36 mouse cellular contexts compared by ENCODE assay signal in genomic region chr7:63932461-63932860, GRCm38 (mm10). TPM values are rescaled to one million over a fixed set of nuclear protein-coding genes. Genes with fewer than 3 reads are reported as not detected.
DNase-seq lines count a peak whose midpoint lies in the region; ATAC-seq and TF ChIP-seq lines count a peak whose summit lies in the region.
"Had no signal": no experiment of that assay in that cellular context is flagged by ENCODE, and none has a peak within 500 bp of the region (broad histone marks: within the 10 kb centered on the region; RNA-seq: fewer than 3 reads in every experiment).

No protein-coding gene starts in this region.

- H3K27me3 ChIP-seq in heart, adult 2 months (ENCODE audit: control insufficient read depth, insufficient read depth, low read length) = no peaks in the 10 kb centered on the region
- H3K27me3 ChIP-seq in liver, embryonic 12.5 days (replicated peaks) = no peaks in the 10 kb centered on the region
- H3K27me3 ChIP-seq in liver, postnatal 0 days (ENCODE audit: insufficient read depth, low read length) = no peaks in the 10 kb centered on the region
- H3K27me3 ChIP-seq: embryonic facial prominence, embryonic 12.5 days; forebrain, embryonic 13.5 days; heart, embryonic 15.5 days; hindbrain, embryonic 13.5 days; limb, embryonic 13.5 days; neural tube, embryonic 12.5 days had no signal

- peak in 1 of 2 experiments; percentile 19 for DNase-seq in heart, adult 2 months
- no peak for DNase-seq in heart, postnatal 4 days
- DNase-seq in liver, postnatal 0 days = no peak
- DNase-seq in left cerebral cortex, adult 11 months (ENCODE audit: low spot score) = no peak
- DNase-seq: adrenal gland, adult 8-10 months; cerebellum, adult 9-11 months; embryo, embryonic 11 days; gastrocnemius, postnatal 10 days; heart, postnatal 36 days; kidney, adult 9 months; kidney, postnatal 10 days; lung, embryonic 14.5 days; lung, postnatal 14 days; right cerebral cortex, adult 18-20 months; thymus, adult 2 months; thymus, postnatal 36 days had no signal

- no peak for TF ChIP-seq EP300 in heart, adult 2 months (IDR thresholded peaks at IDR 0.05; ENCODE audit: insufficient read depth, low read depth, low read length)
- no peak for TF ChIP-seq EP300 in liver, postnatal 0 days (IDR thresholded peaks at IDR 0.05; ENCODE audit: low read depth)

- H3K9me3 ChIP-seq in liver, embryonic 12.5 days (replicated peaks) = no peaks in the 10 kb centered on the region
- no peaks in the 10 kb centered on the region for H3K9me3 ChIP-seq in liver, postnatal 0 days (ENCODE audit: low read length)
- H3K9me3 ChIP-seq: embryonic facial prominence, embryonic 12.5 days; forebrain, embryonic 13.5 days; heart, embryonic 10.5 days; heart, embryonic 15.5 days; hindbrain, embryonic 13.5 days; limb, embryonic 13.5 days; neural tube, embryonic 12.5 days had no signal

- H3K79me2 ChIP-seq in heart, adult 2 months (replicated peaks; ENCODE audit: control insufficient read depth, insufficient read depth, low read length) = peaks cover 8% of the 10 kb centered on the region

- WGBS in heart, adult 2 months = 69% methylated on average over 3 of the region's 3 CpGs
- 52% methylated on average over 3 of the region's 3 CpGs for WGBS in liver, embryonic 12.5 days (ENCODE audit: insufficient replicate concordance)
- WGBS in liver, postnatal 0 days (ENCODE audit: insufficient replicate concordance) = 61% methylated on average over 3 of the region's 3 CpGs

- TF ChIP-seq POLR2A in heart, adult 2 months (IDR thresholded peaks at IDR 0.05; ENCODE audit: insufficient read depth, low read depth, low read length) = 0 out of 2 replicates have a peak, but pooled peaks have one; percentile 12

- H3K4me3 ChIP-seq in heart, adult 2 months = no peak overlapping the region
- no peak overlapping the region for H3K4me3 ChIP-seq in liver, embryonic 12.5 days
- H3K4me3 ChIP-seq in liver, postnatal 0 days (ENCODE audit: low read depth, low read length) = no peak overlapping the region
- H3K4me3 ChIP-seq: embryonic facial prominence, embryonic 12.5 days; forebrain, embryonic 13.5 days; heart, embryonic 10.5 days; heart, embryonic 15.5 days; hindbrain, embryonic 13.5 days; limb, embryonic 13.5 days; neural tube, embryonic 12.5 days had no signal

- H3K36me3 ChIP-seq in heart, adult 2 months (ENCODE audit: control insufficient read depth, insufficient read depth, low read length) = peaks cover 24% of the 10 kb centered on the region
- H3K36me3 ChIP-seq in liver, embryonic 12.5 days = no peaks in the 10 kb centered on the region
- no peaks in the 10 kb centered on the region; the same call in 1 of the 2 replicates for H3K36me3 ChIP-seq in liver, postnatal 0 days (replicated peaks; ENCODE audit: insufficient read depth, low read length)
- H3K36me3 ChIP-seq: embryonic facial prominence, embryonic 12.5 days; heart, embryonic 10.5 days; heart, embryonic 15.5 days; hindbrain, embryonic 13.5 days; limb, embryonic 13.5 days; neural tube, embryonic 12.5 days had no signal

- no peak overlapping the region for H3K27ac ChIP-seq in heart, adult 2 months
- peak overlapping the region; percentile 56; the same call in 1 of the 2 replicates for H3K27ac ChIP-seq in liver, embryonic 12.5 days
- H3K27ac ChIP-seq in liver, postnatal 0 days (ENCODE audit: low read depth) = no peak overlapping the region
- H3K27ac ChIP-seq: embryonic facial prominence, embryonic 12.5 days; forebrain, embryonic 13.5 days; heart, embryonic 10.5 days; heart, embryonic 15.5 days; hindbrain, embryonic 13.5 days; limb, embryonic 13.5 days; neural tube, embryonic 12.5 days had no signal

- peak; percentile 59 for ATAC-seq in erythroblast, adult 5-6 weeks (replicated peaks; ENCODE audit: low FRiP score, poor library complexity, severe bottlenecking)
- ATAC-seq in liver, embryonic 12.5 days = 0 out of 2 replicates have a peak, but pooled peaks have one; percentile 15
- no peak for ATAC-seq in liver, postnatal 0 days
- no peak for ATAC-seq in frontal cortex, adult (ENCODE audit: low TSS enrichment)
- ATAC-seq: forebrain, embryonic 13.5 days; intestine, embryonic 16.5 days; midbrain, embryonic 16.5 days had no signal

- peak overlapping the region; percentile 34 for H3K4me2 ChIP-seq in liver, embryonic 12.5 days
- peak overlapping the region; percentile 19; the same call in 1 of the 2 replicates for H3K4me2 ChIP-seq in liver, postnatal 0 days (ENCODE audit: low read depth, low read length)
- H3K4me2 ChIP-seq: embryonic facial prominence, embryonic 12.5 days; forebrain, embryonic 13.5 days; heart, embryonic 15.5 days; hindbrain, embryonic 13.5 days; limb, embryonic 13.5 days; lung, embryonic 14.5 days; midbrain, embryonic 11.5 days; neural tube, embryonic 12.5 days had no signal

- H3K4me1 ChIP-seq in heart, adult 2 months (ENCODE audit: control insufficient read depth, insufficient read depth, low read length) = peaks cover 31% of the 10 kb centered on the region
- peaks cover 93% of the 10 kb centered on the region for H3K4me1 ChIP-seq in liver, embryonic 12.5 days
- H3K4me1 ChIP-seq in liver, postnatal 0 days (ENCODE audit: insufficient read depth) = peaks cover 63% of the 10 kb centered on the region

- H3K9ac ChIP-seq in heart, adult 2 months (ENCODE audit: low read depth, low read length) = no peak overlapping the region
- no peak overlapping the region for H3K9ac ChIP-seq in liver, embryonic 12.5 days
- H3K9ac ChIP-seq in liver, postnatal 0 days (replicated peaks) = no peak overlapping the region
- H3K9ac ChIP-seq: embryonic facial prominence, embryonic 12.5 days; forebrain, embryonic 13.5 days; heart, embryonic 15.5 days; hindbrain, embryonic 13.5 days; limb, embryonic 13.5 days; lung, embryonic 14.5 days; neural tube, embryonic 12.5 days had no signal

- TF ChIP-seq CTCF in heart, adult 2 months (IDR thresholded peaks at IDR 0.05) = no peak
- TF ChIP-seq CTCF in liver, postnatal 0 days (IDR thresholded peaks at IDR 0.05; ENCODE audit: low read depth) = no peak

- intact Hi-C loops in heart, adult 2 months (cut with DNase I) = loop anchor here (10.0 kb wide), 1 partner anchor 222 kb away; the partner anchor contains the start of gene Trpm1

RNA-seq across cellular contexts. Expression of gene Klf13, which starts 6.3 kb away (rescaled TPM):
- 10 to 100 TPM; 50.0 to 54.6 TPM for total RNA-seq in heart, adult 2 months (2021)
- 21.6 and 24.6 TPM in 2 replicates for polyA plus RNA-seq in heart, adult 2 months (2012; rRNA removed)
- 10 to 100 TPM; 52.1 to 53.2 TPM for total RNA-seq in heart, postnatal 4 days (2021)
- 29.4 and 32.6 TPM in 2 replicates for total RNA-seq in erythroblast, adult 5-6 weeks (2015; ENCODE audit: low replicate concordance)
- total RNA-seq in erythroblast, adult 5-6 weeks (2017; ENCODE audit: low replicate concordance) = 16.7 and 36.9 TPM in 2 replicates
- polyA plus RNA-seq in liver, embryonic 12.5 days (2016; fragmentation: Nextera tagmentation; extraction: Ambion mirVana) = 17.7 and 20.8 TPM in 2 replicates
- polyA plus RNA-seq in liver, postnatal 0 days (2015; fragmentation: Nextera tagmentation; extraction: Ambion mirVana) = 25.5 and 25.7 TPM in 2 replicates

RNA-seq across cellular contexts. Expression of gene E030018B13Rik, which starts 15.8 kb away (rescaled TPM):
- total RNA-seq in heart, adult 2 months (2021) = not detected
- polyA plus RNA-seq in heart, adult 2 months (2012; rRNA removed) = not detected in 2 replicates
- total RNA-seq in heart, postnatal 4 days (2021) = not detected
- total RNA-seq in erythroblast, adult 5-6 weeks (2015; ENCODE audit: low replicate concordance) = not detected in 2 replicates
- not detected in 2 replicates for total RNA-seq in erythroblast, adult 5-6 weeks (2017; ENCODE audit: low replicate concordance)
- not detected in 2 replicates for polyA plus RNA-seq in liver, embryonic 12.5 days (2016; fragmentation: Nextera tagmentation; extraction: Ambion mirVana)
- polyA plus RNA-seq in liver, postnatal 0 days (2015; fragmentation: Nextera tagmentation; extraction: Ambion mirVana) = 0.14 TPM in 1 of 2 replicates, not detected in the other
- total RNA-seq: adrenal gland, postnatal 4 days; ES-E14; gastrocnemius, postnatal 10 days; heart, postnatal 36 days; layer of hippocampus, postnatal 10 days; left cerebral cortex, adult 8-10 months; left cerebral cortex, postnatal 36 days had no signal
- polyA plus RNA-seq: embryonic facial prominence, embryonic 12.5 days; frontal cortex, adult 2 months; hindbrain, embryonic 13.5 days; intestine, embryonic 16.5 days; midbrain, embryonic 16.5 days; spleen, adult 2 months; thymus, adult 2 months had no signal

Comparison
In these comparisons a context has a peak if more than half of its experiments do, and no peak if none do; other contexts are left out.
1. ATAC-seq: peak in erythroblast, adult 5-6 weeks (single experiment) and liver, embryonic 12.5 days (single experiment); none in liver, postnatal 0 days (single experiment) and frontal cortex, adult (single experiment).